Mouse (Mus musculus) fat pad, adult 2 months (tissue): ENCODE measurements around the gene Mmp8.

Source experiments
- DNase-seq: peaks from one replicate; pipeline ENCODE4 v3.0.0-alpha.2; 2011; ENCODE audit warnings: low read depth, low spot score; ENCODE audit errors: extremely low read depth

Gene Mmp8

GRCm38 (mm10) chr9:7558221-7559017 is at the start of gene Mmp8:
Gene Mmp8 (plus strand): TSS chr9:7558456.
- DNase-seq, result no peak

- DNase-seq, result no peak
Measured at GRCm38 (mm10) chr9:7509619-7510233, 48.5 kb upstream of the Mmp8 start.

GRCm38 (mm10) chr9:7517944-7518571 is 40.2 kb upstream of the Mmp8 start:
- no peak for DNase-seq

GRCm38 (mm10) chr9:7526255-7526940 is 31.9 kb upstream of the Mmp8 start:
- DNase-seq, result no peak

- no peak for DNase-seq
Measured at GRCm38 (mm10) chr9:7542763-7543162, 15.5 kb upstream of the Mmp8 start.

- DNase-seq, result no peak
Measured at GRCm38 (mm10) chr9:7544923-7545457, 13.3 kb upstream of the Mmp8 start.

GRCm38 (mm10) chr9:7545471-7545870 is 12.8 kb upstream of the Mmp8 start:
- DNase-seq, result no peak

- DNase-seq, result no peak
Measured at GRCm38 (mm10) chr9:7545920-7546319, 12.3 kb upstream of the Mmp8 start.

GRCm38 (mm10) chr9:7551943-7552342 is 6.3 kb upstream of the Mmp8 start:
- no peak for DNase-seq

- no peak for DNase-seq
Measured at GRCm38 (mm10) chr9:7553536-7553935, 4.7 kb upstream of the Mmp8 start.

GRCm38 (mm10) chr9:7554382-7554781 is 3.9 kb upstream of the Mmp8 start:
- no peak for DNase-seq

- no peak for DNase-seq
Measured at GRCm38 (mm10) chr9:7560026-7560425, 1.8 kb downstream of the Mmp8 start.

- no peak for DNase-seq
Measured at GRCm38 (mm10) chr9:7567376-7567775, 9.1 kb downstream of the Mmp8 start.

- DNase-seq, result no peak
Measured at GRCm38 (mm10) chr9:7567923-7568322, 9.7 kb downstream of the Mmp8 start.

GRCm38 (mm10) chr9:7570485-7570884 is 12.2 kb downstream of the Mmp8 start:
- DNase-seq, result no peak

GRCm38 (mm10) chr9:7571162-7571561 is 12.9 kb downstream of the Mmp8 start, which contains the start of gene Mmp27:
Gene Mmp27 (plus strand): TSS chr9:7571396.
- no peak for DNase-seq

GRCm38 (mm10) chr9:7572188-7572587 is 13.9 kb downstream of the Mmp8 start:
- no peak for DNase-seq

GRCm38 (mm10) chr9:7572663-7573308 is 14.5 kb downstream of the Mmp8 start:
- DNase-seq, result no peak

GRCm38 (mm10) chr9:7575526-7575925 is 17.3 kb downstream of the Mmp8 start:
- no peak for DNase-seq

GRCm38 (mm10) chr9:7577371-7577770 is 19.1 kb downstream of the Mmp8 start:
- no peak for DNase-seq

- DNase-seq, result no peak
Measured at GRCm38 (mm10) chr9:7590063-7590462, 31.8 kb downstream of the Mmp8 start.
